Mouse (Mus musculus): Measurements from ENCODE around the gene Mre11a. TPM values are rescaled to one million over a fixed set of nuclear protein-coding genes. Genes with fewer than 3 reads are reported as not detected.

Gene Mre11a
- total RNA-seq, 2 experiments from 2014 or later: 6.7 to 12.8 TPM

- intact Hi-C loops (cut with DNase I): no loop called here
Measured at GRCm38 (mm10) chr9:14806786-14807185, 22.3 kb downstream of the Mre11a start.

GRCm38 (mm10) chr9:14810111-14810510, 25.7 kb downstream of the Mre11a start:
- no peak for DNase-seq (ENCODE audit: low spot score)
- intact Hi-C loops (cut with DNase I): no loop called here

More at GRCm38 (mm10) chr9:14806786-14807185, 22.3 kb downstream of the Mre11a start:
- no peak for DNase-seq (ENCODE audit: low spot score)

GRCm38 (mm10) chr9:14821396-14821795, 36.9 kb downstream of the Mre11a start:
- DNase-seq (ENCODE audit: low spot score): no peak
- intact Hi-C loops (cut with DNase I): no loop called here

GRCm38 (mm10) chr9:14824840-14825239, 40.4 kb downstream of the Mre11a start:
- no peak for DNase-seq (ENCODE audit: low spot score)
- intact Hi-C loops (cut with DNase I): no loop called here

- intact Hi-C loops (cut with DNase I): no loop called here
- DNase-seq (ENCODE audit: low spot score): no peak
Measured at GRCm38 (mm10) chr9:14827875-14828274, 43.4 kb downstream of the Mre11a start.

- DNase-seq (ENCODE audit: low spot score): no peak
- intact Hi-C loops (cut with DNase I): no loop called here
Measured at GRCm38 (mm10) chr9:14832046-14832445, 47.6 kb downstream of the Mre11a start.

GRCm38 (mm10) chr9:14835335-14836075, 51.1 kb downstream of the Mre11a start:
- DNase-seq (ENCODE audit: low spot score): no peak
- intact Hi-C loops (cut with DNase I): no loop called here

GRCm38 (mm10) chr9:14839527-14839926, 55.1 kb downstream of the Mre11a start:
- intact Hi-C loops (cut with DNase I): no loop called here
- no peak for DNase-seq (ENCODE audit: low spot score)

GRCm38 (mm10) chr9:14839970-14840369, 55.5 kb downstream of the Mre11a start:
- DNase-seq (ENCODE audit: low spot score): no peak
- intact Hi-C loops (cut with DNase I): no loop called here

GRCm38 (mm10) chr9:14841878-14842761, 57.7 kb downstream of the Mre11a start:
- DNase-seq (ENCODE audit: low spot score): no peak
- intact Hi-C loops (cut with DNase I): no loop called here

GRCm38 (mm10) chr9:14843311-14843857, 58.9 kb downstream of the Mre11a start:
- intact Hi-C loops (cut with DNase I): no loop called here
- no peak for DNase-seq (ENCODE audit: low spot score)

- intact Hi-C loops (cut with DNase I): no loop called here
Measured at GRCm38 (mm10) chr9:14843901-14844300, 59.4 kb downstream of the Mre11a start.

GRCm38 (mm10) chr9:14846428-14846827, 62.0 kb downstream of the Mre11a start:
- intact Hi-C loops (cut with DNase I): no loop called here
- DNase-seq (ENCODE audit: low spot score): no peak

More at GRCm38 (mm10) chr9:14843901-14844300, 59.4 kb downstream of the Mre11a start:
- DNase-seq (ENCODE audit: low spot score): no peak

- intact Hi-C loops (cut with DNase I): no loop called here
- DNase-seq (ENCODE audit: low spot score): no peak
Measured at GRCm38 (mm10) chr9:14848267-14848935, 63.9 kb downstream of the Mre11a start.

GRCm38 (mm10) chr9:14854585-14854984, 70.1 kb downstream of the Mre11a start:
- intact Hi-C loops (cut with DNase I): no loop called here
- DNase-seq (ENCODE audit: low spot score): no peak

GRCm38 (mm10) chr9:14856922-14857654, 72.6 kb downstream of the Mre11a start:
- no peak for DNase-seq (ENCODE audit: low spot score)
- intact Hi-C loops (cut with DNase I): no loop called here

- no peak for DNase-seq (ENCODE audit: low spot score)
- intact Hi-C loops (cut with DNase I): no loop called here
Measured at GRCm38 (mm10) chr9:14858170-14858706, 73.8 kb downstream of the Mre11a start.

- intact Hi-C loops (cut with DNase I): no loop called here
- no peak for DNase-seq (ENCODE audit: low spot score)
Measured at GRCm38 (mm10) chr9:14858782-14859181, 74.3 kb downstream of the Mre11a start.
